Mouse (Mus musculus) small intestine, adult 2 months (tissue): ENCODE results near the gene Wdcp. TPM values are rescaled to one million over a fixed set of nuclear protein-coding genes. Genes with fewer than 3 reads are reported as not detected.

Experiments
- H3K27ac ChIP-seq: fragments of 200-500 bp; 2 replicates; pipeline ENCODE4 v1.5.1; 2012; ENCODE audit warnings: low read depth, low read length, control low read depth, inconsistent platforms; ENCODE audit not compliant: insufficient read depth
- H3K27me3 ChIP-seq: fragments of 200-500 bp; 2 replicates; pipeline ENCODE4 v1.6.1; 2012; ENCODE audit warnings: mild to moderate bottlenecking, moderate library complexity, low read length, inconsistent platforms; ENCODE audit not compliant: control insufficient read depth, insufficient read depth
- H3K36me3 ChIP-seq: fragments of 200-500 bp; 2 replicates; pipeline ENCODE4 v1.6.1; 2012; ENCODE audit warnings: mild to moderate bottlenecking, low read length, control low read depth, inconsistent platforms; ENCODE audit not compliant: control insufficient read depth, insufficient read depth
- H3K4me1 ChIP-seq: fragments of 200-500 bp; 2 replicates; pipeline ENCODE4 v1.6.1; 2012; ENCODE audit warnings: low read length, inconsistent platforms, mixed read lengths; ENCODE audit not compliant: control insufficient read depth, insufficient read depth, insufficient read length
- H3K4me3 ChIP-seq: fragments of 200-500 bp; 2 replicates; pipeline ENCODE4 v1.5.1; 2012; ENCODE audit warnings: low read depth, mild to moderate bottlenecking, control low read depth, inconsistent platforms, low read length, moderate library complexity
- CTCF ChIP-seq: fragments of 200-500 bp; IDR thresholded peaks from 2 replicates; pipeline ENCODE4 v1.5.1; 2012; ENCODE audit warnings: low read depth, mild to moderate bottlenecking, control low read depth, inconsistent platforms, low read length, moderate library complexity, mixed read lengths; ENCODE audit not compliant: insufficient replicate concordance, insufficient read length; ENCODE audit errors: extremely low read depth
- POLR2A ChIP-seq: fragments of 200-500 bp; IDR thresholded peaks from 2 replicates; pipeline ENCODE4 v1.6.1; 2012; ENCODE audit warnings: low read depth, mild to moderate bottlenecking, control low read depth, inconsistent platforms, low read length, moderate library complexity
- WGBS: fragments of 180-500 bp; shearing (Covaris S2); methylation state at CpG from one replicate; pipeline ENCODE4 v1.1.7; 2018; 5-methylcytosine and 5-hydroxymethylcytosine counted together
- polyA plus RNA-seq: library from polyadenylated mRNA; depleted of rRNA; stranded (reverse); fragments of >200 nt; gene quantifications from 2 replicates; pipeline ENCODE4 v1.2.3, GENCODE M21; 2012

Wdcp gene
- polyA plus RNA-seq, 1 experiment: 1.5 TPM

DNA sequence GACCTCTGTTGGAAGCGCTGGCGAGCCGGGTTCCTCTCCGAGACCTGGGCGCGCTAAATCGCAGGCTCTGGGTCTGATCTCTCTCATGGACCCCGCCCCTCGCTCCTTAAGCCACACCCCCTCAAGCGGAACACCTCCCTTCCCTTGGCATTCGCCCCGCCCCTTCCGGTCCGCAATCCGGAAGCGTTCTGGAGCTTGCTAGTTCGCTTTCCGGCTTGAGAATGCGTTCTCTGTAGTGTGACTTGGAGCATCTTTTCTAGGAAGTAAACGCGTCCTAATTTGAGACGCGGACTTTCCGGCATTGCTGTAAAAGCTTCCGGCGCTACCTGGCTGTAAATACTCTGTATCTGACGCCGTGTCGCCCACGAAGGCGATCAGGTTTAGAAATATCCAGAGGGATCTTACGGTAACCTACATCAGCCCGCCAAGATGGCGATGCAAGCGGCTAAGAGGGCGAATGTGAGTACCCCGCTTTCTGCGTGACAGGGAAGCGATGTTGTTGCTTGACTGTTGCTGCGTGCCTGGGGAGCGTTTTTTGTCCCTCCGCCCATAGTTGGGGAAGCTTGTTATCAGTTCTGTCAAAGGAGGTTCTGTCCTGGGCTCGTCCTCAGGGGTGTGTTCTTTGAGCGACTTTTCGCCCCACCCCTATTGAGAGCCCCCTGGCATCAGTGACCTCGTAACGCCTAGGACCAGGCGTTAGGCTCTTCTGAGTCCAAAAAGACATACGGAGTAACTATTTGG is 25.6 kb upstream of the Wdcp start, which contains the start of gene Sf3b6:
Sf3b6 (plus strand) TSS at position 184 of the 741 bp plus-strand sequence.
- H3K36me3 ChIP-seq: peaks cover 16% of the 10 kb centered on the region
- peak within 1 kb of the TSS; percentile 87 for H3K27ac ChIP-seq
- under 1% methylated on average over 49 of the region's 49 CpGs for WGBS
- no peaks in the 10 kb centered on the region for H3K27me3 ChIP-seq
- H3K4me1 ChIP-seq: peaks cover 5% of the 10 kb centered on the region; the same call in 1 of the 2 replicates
- peak within 1 kb of the TSS; percentile 99 for H3K4me3 ChIP-seq
- TF ChIP-seq CTCF: no peak
- TF ChIP-seq POLR2A: peak; percentile 85

DNA sequence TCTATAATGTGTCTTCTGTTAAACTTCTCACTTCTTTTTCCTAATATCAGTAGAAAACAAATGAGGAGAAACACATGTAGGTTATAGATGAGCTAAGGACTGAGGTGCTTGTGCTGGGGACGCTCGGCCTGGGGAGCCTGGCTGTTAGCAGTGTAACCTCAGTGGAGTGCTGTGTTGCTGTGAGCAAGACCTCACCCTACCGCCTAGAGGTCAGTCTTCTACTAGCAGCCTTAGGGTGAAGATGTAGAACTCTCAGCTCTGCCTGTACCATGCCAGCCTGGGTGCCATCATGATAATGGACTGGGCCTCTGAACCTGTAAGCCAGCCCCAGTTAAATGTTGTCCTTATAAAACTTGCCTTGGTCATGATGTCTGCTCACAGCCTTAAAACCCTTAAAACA is 15.8 kb upstream of the Wdcp start:
- no peaks in the 10 kb centered on the region for H3K4me1 ChIP-seq
- H3K27me3 ChIP-seq: no peaks in the 10 kb centered on the region
- no peak overlapping the region for H3K4me3 ChIP-seq
- peaks cover 28% of the 10 kb centered on the region for H3K36me3 ChIP-seq
- H3K27ac ChIP-seq: no peak overlapping the region
- WGBS: 79% methylated on average over 3 of the region's 3 CpGs
- no peak for TF ChIP-seq POLR2A
- TF ChIP-seq CTCF: no peak

GRCm38 (mm10) chr12:4836959-4837358 is 6.1 kb upstream of the Wdcp start:
- H3K27me3 ChIP-seq: no peaks in the 10 kb centered on the region; the same call in 1 of the 2 replicates
- H3K4me1 ChIP-seq: peaks cover 11% of the 10 kb centered on the region
- H3K4me3 ChIP-seq: no peak overlapping the region
- TF ChIP-seq POLR2A (no peak), CTCF (no peak)
- no peaks in the 10 kb centered on the region for H3K36me3 ChIP-seq
- H3K27ac ChIP-seq: no peak overlapping the region
- 36% methylated on average over 4 of the region's 4 CpGs for WGBS

- 48% methylated on average over 6 of the region's 6 CpGs for WGBS
- no peak for TF ChIP-seq CTCF
- no peak for TF ChIP-seq POLR2A
- Histone ChIP-seq H3K27me3 (no peaks in the 10 kb centered on the region; the same call in 1 of the 2 replicates), H3K4me1 (peaks cover 11% of the 10 kb centered on the region), H3K27ac (no peak overlapping the region), H3K4me3 (no peak overlapping the region), H3K36me3 (no peaks in the 10 kb centered on the region)
These were observed 3.1 kb upstream of the Wdcp start for GRCm38 (mm10) chr12:4840010-4840409.

GRCm38 (mm10) chr12:4840741-4841140 is 2.4 kb upstream of the Wdcp start:
- no peak for TF ChIP-seq CTCF
- no peak for TF ChIP-seq POLR2A
- H3K36me3 ChIP-seq: no peaks in the 10 kb centered on the region
- no peak overlapping the region for H3K27ac ChIP-seq
- no peaks in the 10 kb centered on the region; the same call in 1 of the 2 replicates for H3K27me3 ChIP-seq
- peak overlapping the region; percentile 65 for H3K4me3 ChIP-seq
- 7% methylated on average over 11 of the region's 11 CpGs for WGBS
- H3K4me1 ChIP-seq: peaks cover 11% of the 10 kb centered on the region

DNA sequence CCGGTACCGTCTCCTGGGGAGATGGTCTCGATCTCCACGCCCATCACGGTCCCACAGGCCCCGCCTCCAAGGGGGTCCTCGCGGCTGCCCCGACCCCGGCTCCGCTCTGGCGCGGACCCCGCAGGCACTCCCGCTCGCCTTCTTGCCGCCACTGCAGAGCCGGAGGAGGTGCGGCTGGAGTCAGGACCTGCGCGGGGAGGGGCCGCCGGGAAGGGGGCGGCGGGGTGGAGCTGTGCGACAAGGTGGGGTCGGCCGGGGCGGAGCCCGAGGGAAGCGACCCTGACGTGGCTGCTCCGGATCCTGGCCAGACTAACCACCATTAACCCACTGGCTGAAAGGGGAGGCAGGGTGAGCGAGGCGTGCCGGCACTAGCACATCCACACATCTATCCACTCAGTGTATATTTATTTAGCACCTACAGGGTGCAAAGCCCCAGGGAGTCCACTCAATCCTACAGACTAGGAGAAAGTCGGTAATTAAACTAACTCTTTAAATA is 1.7 kb upstream of the Wdcp start, which contains the start of gene Fkbp1b:
Fkbp1b (minus strand) TSS at position 200 of the 496 bp plus-strand sequence.
- H3K36me3 ChIP-seq: no peaks in the 10 kb centered on the region
- WGBS: 1% methylated on average over 37 of the region's 37 CpGs
- TF ChIP-seq POLR2A: no peak
- TF ChIP-seq CTCF: no peak

GRCm38 (mm10) chr12:4842456-4842855 is 647 bp upstream of the Wdcp start:
- Histone ChIP-seq H3K36me3 (no peaks in the 10 kb centered on the region), H3K4me1 (peaks cover 6% of the 10 kb centered on the region), H3K4me3 (no peak overlapping the region), H3K27me3 (no peaks in the 10 kb centered on the region; the same call in 1 of the 2 replicates), H3K27ac (no peak overlapping the region)
- TF ChIP-seq CTCF (no peak), POLR2A (no peak)
- 91% methylated on average over 8 of the region's 8 CpGs for WGBS

More for the DNA sequence above, 1.7 kb upstream of the Wdcp start, which contains the start of gene Fkbp1b:
- Histone ChIP-seq H3K27me3 (no peaks in the 10 kb centered on the region; the same call in 1 of the 2 replicates), H3K4me3 (peak within 1 kb of the TSS; percentile 65), H3K4me1 (peaks cover 11% of the 10 kb centered on the region), H3K27ac (no peak within 1 kb of the TSS)
